Mouse (Mus musculus) activated CD4-positive, CD25-positive, alpha-beta regulatory T cell, adult 9 weeks (primary cell): ENCODE measurements around the gene Sord. TPM values are rescaled to one million over a fixed set of nuclear protein-coding genes. Genes with fewer than 3 reads are reported as not detected.

Experiments
- polyA plus RNA-seq: library from polyadenylated mRNA; unstranded; fragments of 100-300 nt; shearing (Covaris generic); gene quantifications from one replicate; pipeline ENCODE4 v1.2.1, GENCODE M21; 2017

The Sord gene
- polyA plus RNA-seq = 4.8 TPM

DNA sequence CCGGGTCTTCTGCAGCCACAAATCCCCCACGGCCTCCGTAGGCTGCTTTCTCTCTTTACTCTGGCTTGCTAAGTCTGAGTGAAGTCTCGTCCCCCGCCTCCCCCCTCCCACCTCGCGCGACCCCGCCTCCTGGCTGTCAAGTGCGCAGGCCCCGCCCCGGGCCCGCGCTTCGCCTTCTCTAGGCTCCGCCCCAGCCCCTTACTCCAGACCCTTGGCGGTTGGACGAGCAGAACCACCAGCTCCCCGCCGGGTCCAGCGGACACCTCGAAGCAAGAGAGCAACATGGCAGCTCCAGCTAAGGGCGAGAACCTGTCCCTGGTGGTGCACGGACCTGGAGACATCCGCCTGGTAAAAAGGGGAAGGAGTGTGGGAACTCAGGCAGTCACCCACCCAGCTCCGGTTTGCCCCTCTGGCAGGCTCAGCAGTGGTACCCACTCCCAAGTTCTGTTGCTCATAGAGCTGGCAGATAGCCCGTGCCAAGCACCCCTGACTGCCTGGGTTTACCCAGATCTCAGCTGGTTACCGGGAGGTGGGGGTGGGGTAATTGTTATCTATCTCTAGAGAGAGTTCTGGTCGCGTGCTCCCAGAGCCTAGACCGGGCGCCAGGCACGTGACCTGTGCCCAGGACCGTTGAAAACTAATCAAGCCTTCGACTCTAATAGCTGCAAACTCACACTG is at the start of gene Sord:
TSS of gene Sord (plus strand) at position 139 of the 678 bp plus-strand sequence.

GRCm38 (mm10) chr2:122186106-122186505 is 48.4 kb upstream of the Sord start, which contains the start of the genes Patl2 and Terb2:
Gene Patl2 (minus strand): TSS chr2:122186189.
Gene Terb2 (plus strand): TSS chr2:122186272.

DNA sequence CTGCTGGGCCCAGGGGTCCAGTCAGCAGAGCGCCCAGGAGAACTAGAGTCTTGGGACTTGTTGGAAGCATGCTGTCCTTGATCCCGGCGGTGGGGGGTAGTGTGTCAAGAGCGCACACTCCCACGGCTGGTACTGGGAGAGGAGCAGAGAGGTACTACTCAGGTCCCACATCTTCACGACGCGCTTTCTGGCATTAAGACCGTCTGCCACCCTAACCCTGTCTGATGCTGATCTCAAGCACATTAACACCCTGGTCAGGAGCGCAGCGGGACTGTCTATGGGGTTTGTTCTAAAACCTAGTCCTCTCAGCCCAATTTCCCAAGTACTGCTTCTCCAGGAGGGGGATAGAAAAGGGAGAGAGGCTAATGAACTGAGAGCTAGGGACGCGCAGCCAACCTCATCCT is 63.5 kb downstream of the Sord start, which contains the start of gene Duox2:
TSS of gene Duox2 (minus strand) at position 354 of the 404 bp plus-strand sequence.

DNA sequence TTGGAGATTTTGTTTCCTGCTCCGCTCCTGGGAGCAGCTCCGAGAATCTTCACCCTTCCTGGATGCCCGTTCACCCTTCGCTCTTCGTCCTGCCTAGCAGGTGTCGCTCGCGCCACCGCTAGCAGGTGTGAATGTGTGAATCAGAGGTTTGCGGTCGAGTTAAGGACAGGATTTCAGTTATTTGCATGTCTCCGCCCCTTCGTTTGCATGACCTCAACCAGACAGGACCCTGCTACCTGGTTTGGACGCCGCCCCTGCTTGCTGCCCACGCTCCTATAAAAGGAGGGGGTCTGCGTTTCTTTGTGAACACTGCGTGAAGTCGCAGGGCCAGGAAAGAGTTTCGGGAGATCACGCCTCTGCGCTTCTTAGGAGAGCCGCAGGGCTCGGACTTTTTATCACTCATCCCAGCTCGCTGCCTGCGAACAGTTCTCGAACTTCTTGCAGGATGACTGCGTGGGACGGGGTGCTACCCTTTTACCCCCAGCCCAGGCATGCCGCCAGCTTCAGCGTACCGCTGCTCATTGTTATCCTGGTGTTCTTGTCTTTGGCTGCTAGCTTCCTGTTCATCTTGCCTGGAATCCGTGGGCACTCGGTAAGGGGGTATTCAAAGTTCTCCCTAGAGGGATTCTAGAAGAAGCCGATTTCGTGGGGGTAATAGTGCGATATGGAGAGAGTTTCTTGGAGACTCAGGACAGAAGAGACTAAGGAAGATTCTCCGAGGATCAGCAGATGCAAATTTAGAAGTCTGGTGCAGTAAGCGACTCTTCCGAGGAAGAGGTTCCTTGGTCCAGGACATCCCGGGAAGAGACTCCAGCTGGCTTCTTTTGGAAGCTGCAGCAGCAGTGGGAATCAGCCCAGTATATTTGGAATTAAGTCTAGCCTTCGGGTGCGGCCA is 64.3 kb downstream of the Sord start, which contains the start of gene Duoxa2:
TSS of gene Duoxa2 (plus strand) at position 305 of the 895 bp plus-strand sequence.

DNA sequence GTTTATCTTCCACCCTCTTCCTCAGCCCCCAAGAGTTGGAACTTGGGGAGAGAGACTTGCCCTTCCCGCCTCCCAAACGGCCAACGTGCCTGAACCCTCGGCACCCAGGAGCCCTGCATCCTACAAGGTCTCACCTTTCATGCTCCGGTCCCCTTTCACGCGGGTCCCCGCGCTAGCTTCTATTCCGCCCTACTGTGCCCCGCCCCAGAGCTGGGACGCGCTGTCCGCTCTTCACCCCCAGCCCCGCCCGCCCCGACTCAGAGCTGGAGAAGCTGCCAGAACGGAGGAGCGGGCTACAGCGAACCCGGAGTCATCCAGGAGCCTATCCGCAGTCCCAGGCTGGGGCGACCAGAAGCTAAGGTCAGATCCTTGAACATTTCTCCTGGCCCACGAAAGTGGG is 79.0 kb downstream of the Sord start, which contains the start of gene Duoxa1:
TSS of gene Duoxa1 (minus strand) at position 195 of the 400 bp plus-strand sequence.

Other genes with a start within 250 kb of the Sord start
- gene Eif3j1, start 206.2 kb upstream of the Sord start, polyA plus RNA-seq = 4.9 TPM
- 21.3 TPM for gene Spg11, start 116.4 kb upstream of the Sord start, polyA plus RNA-seq
- gene B2m, start 87.1 kb upstream of the Sord start, polyA plus RNA-seq = 9,808 TPM
- 0.51 TPM for gene Trim69, start 74.0 kb upstream of the Sord start, polyA plus RNA-seq
- 1.1 TPM for gene Patl2, start 48.6 kb upstream of the Sord start, polyA plus RNA-seq
- gene Terb2, start 48.5 kb upstream of the Sord start, polyA plus RNA-seq = not detected
- gene Duox2, start 63.7 kb downstream of the Sord start, polyA plus RNA-seq = not detected
- not detected for gene Duoxa2, start 64.2 kb downstream of the Sord start, polyA plus RNA-seq
- gene Duoxa1, start 79.0 kb downstream of the Sord start, polyA plus RNA-seq = not detected
- gene Duox1, start 80.9 kb downstream of the Sord start, polyA plus RNA-seq = not detected
- 0.42 TPM for gene Shf, start 134.4 kb downstream of the Sord start, polyA plus RNA-seq
- 242 TPM for gene Slc28a2, start 191.7 kb downstream of the Sord start, polyA plus RNA-seq